Mouse (Mus musculus): Measurements from ENCODE around the gene Ap3m1.

DNA sequence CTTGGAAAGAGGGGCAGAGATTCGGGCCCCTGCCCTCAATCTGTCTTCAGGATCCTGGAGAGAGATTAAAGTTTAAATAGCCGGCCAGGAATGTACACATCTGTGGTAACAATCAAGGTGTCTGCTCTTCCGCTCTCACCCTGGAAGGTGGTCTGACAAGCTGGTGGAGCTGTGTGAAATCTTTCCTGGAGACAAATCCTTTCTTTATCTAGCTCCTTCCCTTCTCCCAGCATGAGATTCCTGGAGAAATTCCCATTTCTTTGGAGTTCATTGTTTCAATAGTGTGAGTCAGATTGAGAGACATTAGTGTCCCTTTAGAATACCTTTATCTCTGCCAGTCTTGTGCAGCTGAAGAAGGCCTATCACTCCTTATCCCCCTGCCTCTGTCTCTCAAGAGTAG, 36.4 kb upstream of the Ap3m1 start:
- no peak for TF ChIP-seq CTCF (IDR thresholded peaks at IDR 0.05; ENCODE audit: low read depth)
- TF ChIP-seq EP300 (optimal IDR thresholded peaks at IDR 0.05) = no peak

Measured in stomach, postnatal 0 days (tissue).